Mouse (Mus musculus) limb, embryonic 14.5 days (tissue): ENCODE measurements around the gene Tmem8. TPM values are rescaled to one million over a fixed set of nuclear protein-coding genes. Genes with fewer than 3 reads are reported as not detected.

Source experiments
- ATAC-seq: fragments of 200-750 bp; cut with Nextera tagmentation; 2 replicates; pipeline ENCODE4 v1.8.0; 2017; ENCODE audit warnings: low read depth, moderate number of reproducible peaks, moderate TSS enrichment; ENCODE audit not compliant: low FRiP score
- DNase-seq: peaks from one replicate; pipeline ENCODE4 v3.0.0-alpha.2; 2015; ENCODE audit warnings: low spot score
- H3K27ac ChIP-seq: fragments of 300-500 bp; sonication (generic); replicated peaks from 2 replicates; pipeline ENCODE4 v1.5.1; 2014; ENCODE audit warnings: low read depth, mild to moderate bottlenecking, low read length, moderate library complexity, mixed read lengths
- H3K27me3 ChIP-seq: fragments of 300-500 bp; sonication (generic); 2 replicates; pipeline ENCODE4 v1.6.1; 2014; ENCODE audit warnings: low read length, mixed read lengths; ENCODE audit not compliant: control insufficient read depth, insufficient read depth
- H3K36me3 ChIP-seq: fragments of 300-500 bp; sonication (generic); 2 replicates; pipeline ENCODE4 v1.6.1; 2014; ENCODE audit warnings: mild to moderate bottlenecking, low read length, moderate library complexity, mixed read lengths; ENCODE audit not compliant: control insufficient read depth, insufficient read depth
- H3K4me1 ChIP-seq: fragments of 300-500 bp; sonication (generic); 2 replicates; pipeline ENCODE4 v1.6.1; 2014; ENCODE audit warnings: antibody characterized with exemption, low read length, mixed read lengths; ENCODE audit not compliant: control insufficient read depth, insufficient read depth
- H3K4me2 ChIP-seq: fragments of 300-500 bp; sonication (generic); replicated peaks from 2 replicates; pipeline ENCODE4 v1.6.1; 2014; ENCODE audit warnings: low read depth, mild to moderate bottlenecking, low read length, moderate library complexity; ENCODE audit not compliant: severe bottlenecking
- H3K4me3 ChIP-seq: fragments of 300-500 bp; sonication (generic); replicated peaks from 2 replicates; pipeline ENCODE4 v1.5.1; 2014; ENCODE audit warnings: low read length
- H3K9ac ChIP-seq: fragments of 300-500 bp; sonication (generic); 2 replicates; pipeline ENCODE4 v1.6.1; 2014; ENCODE audit warnings: mild to moderate bottlenecking, low read depth, low read length, moderate library complexity; ENCODE audit not compliant: severe bottlenecking
- H3K9me3 ChIP-seq: fragments of 300-500 bp; sonication (generic); 2 replicates; pipeline ENCODE4 v1.6.1; 2016; ENCODE audit warnings: low read length; ENCODE audit not compliant: control insufficient read depth
- POLR2A ChIP-seq: fragments of 200-500 bp; IDR thresholded peaks from 2 replicates; pipeline ENCODE4 v1.8.0; 2012; ENCODE audit warnings: inconsistent platforms, mild to moderate bottlenecking, moderate library complexity, borderline replicate concordance; ENCODE audit not compliant: insufficient read depth, insufficient read length; ENCODE audit errors: extremely low read depth
- WGBS: fragments of 180-500 bp; shearing (Covaris S2); extraction: QIAGEN DNeasy Blood & Tissue Kit; methylation state at CpG from one replicate; pipeline ENCODE4 v1.1.7; 2014; 5-methylcytosine and 5-hydroxymethylcytosine counted together
- polyA plus RNA-seq, 2 experiments: library from polyadenylated mRNA; depleted of rRNA in 1 of 2; stranded (reverse) in 1 of 2; unstranded in 1 of 2; fragments of >200 nt; fragmentation: Nextera tagmentation in 1 of 2; extraction: Ambion mirVana in 1 of 2; gene quantifications; 2 replicates each; pipeline versions ENCODE4 v1.2.1 to v1.2.3; 2012 to 2014

The Tmem8 gene
- polyA plus RNA-seq, 2 experiments, result 1.1 to 4.3 TPM

- ATAC-seq (peak; percentile 99), DNase-seq (peak; percentile 95)
- no peaks in the 10 kb centered on the region for H3K27me3 ChIP-seq
- peak within 1 kb of the TSS; percentile 93 for H3K27ac ChIP-seq
- peak within 1 kb of the TSS; percentile 95 for H3K9ac ChIP-seq
- H3K9me3 ChIP-seq, result no peaks in the 10 kb centered on the region
- H3K36me3 ChIP-seq, result peaks cover 11% of the 10 kb centered on the region
- peak; percentile 86 for TF ChIP-seq POLR2A
- H3K4me3 ChIP-seq, result peak within 1 kb of the TSS; percentile 92
- WGBS, result 0% methylated on average over 38 of the region's 42 CpGs
- H3K4me2 ChIP-seq, result peak within 1 kb of the TSS; percentile 82
- peaks cover 18% of the 10 kb centered on the region for H3K4me1 ChIP-seq
Observed at GRCm38 (mm10) chr17:26138239-26138836, 25.2 kb downstream of the Tmem8 start, which contains the start of gene Axin1. Gene Axin1, plus strand, starts transcription at chr17:26138688.

DNA sequence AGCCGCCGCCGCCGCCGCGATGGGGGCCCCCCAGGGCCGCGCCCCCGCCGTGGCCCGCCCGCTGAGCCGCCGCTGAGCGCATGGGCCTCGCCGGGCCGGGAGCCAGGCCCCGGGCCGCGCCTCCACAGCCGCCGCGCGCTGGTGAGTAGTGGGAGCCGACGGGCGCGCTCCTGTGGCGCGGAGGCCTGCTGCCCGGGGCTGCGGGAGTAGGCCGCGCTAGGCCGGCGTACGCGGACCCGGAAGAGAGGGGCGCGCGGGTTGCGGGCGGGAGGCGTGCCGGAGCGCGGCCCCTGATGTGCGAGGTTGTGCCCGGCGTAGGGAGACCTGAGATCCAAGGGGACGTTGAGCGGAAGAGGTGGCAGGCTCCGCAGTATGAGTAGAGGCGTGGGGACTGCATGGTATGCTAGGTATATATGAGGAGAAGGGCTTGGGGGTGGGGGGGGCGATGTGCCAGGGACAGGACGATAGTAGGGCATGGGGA, 25.8 kb downstream of the Tmem8 start:
- Histone ChIP-seq H3K36me3 (peaks cover 16% of the 10 kb centered on the region), H3K9me3 (no peaks in the 10 kb centered on the region), H3K4me1 (peaks cover 18% of the 10 kb centered on the region), H3K27me3 (no peaks in the 10 kb centered on the region), H3K27ac (peak overlapping the region; percentile 93), H3K9ac (peak overlapping the region; percentile 95), H3K4me2 (peak overlapping the region; percentile 82), H3K4me3 (peak overlapping the region; percentile 92)
- peak; percentile 45 for DNase-seq
- WGBS, result 1% methylated on average over 30 of the region's 58 CpGs
- TF ChIP-seq POLR2A, result no peak
- peak; percentile 46 for ATAC-seq

DNA sequence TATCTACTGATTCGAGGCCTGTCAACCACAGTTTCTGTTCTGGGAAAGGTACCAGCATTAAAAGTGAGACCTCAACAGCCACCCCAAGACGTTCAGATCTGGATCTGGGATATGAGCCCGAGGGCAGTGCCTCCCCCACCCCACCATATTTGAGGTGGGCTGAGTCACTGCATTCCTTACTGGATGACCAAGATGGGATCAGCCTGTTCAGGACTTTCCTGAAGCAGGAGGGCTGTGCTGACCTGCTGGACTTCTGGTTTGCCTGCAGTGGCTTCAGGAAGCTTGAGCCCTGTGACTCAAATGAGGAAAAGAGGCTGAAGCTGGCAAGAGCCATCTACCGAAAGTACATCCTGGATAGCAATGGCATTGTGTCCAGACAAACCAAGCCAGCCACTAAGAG, 29.7 kb downstream of the Tmem8 start:
- Histone ChIP-seq H3K9ac (no peak overlapping the region), H3K27me3 (no peaks in the 10 kb centered on the region), H3K27ac (no peak overlapping the region), H3K9me3 (no peaks in the 10 kb centered on the region), H3K4me3 (no peak overlapping the region), H3K4me2 (no peak overlapping the region), H3K36me3 (peaks cover 43% of the 10 kb centered on the region), H3K4me1 (peaks cover 17% of the 10 kb centered on the region)
- no peak for TF ChIP-seq POLR2A
- ATAC-seq (no peak), DNase-seq (no peak)
- WGBS, result 90% methylated on average over 4 of the region's 4 CpGs

- Histone ChIP-seq H3K4me2 (no peak overlapping the region), H3K9me3 (no peaks in the 10 kb centered on the region), H3K4me3 (no peak overlapping the region), H3K27me3 (no peaks in the 10 kb centered on the region), H3K9ac (no peak overlapping the region), H3K27ac (no peak overlapping the region), H3K4me1 (peaks cover 14% of the 10 kb centered on the region), H3K36me3 (peaks cover 48% of the 10 kb centered on the region)
- 93% methylated on average over 5 of the region's 5 CpGs for WGBS
- TF ChIP-seq POLR2A, result no peak
- ATAC-seq (no peak), DNase-seq (no peak)
Observed at GRCm38 (mm10) chr17:26143386-26143785, 30.3 kb downstream of the Tmem8 start.

GRCm38 (mm10) chr17:26149056-26149455, 36.0 kb downstream of the Tmem8 start:
- H3K27ac ChIP-seq, result no peak overlapping the region
- no peaks in the 10 kb centered on the region for H3K4me1 ChIP-seq
- no peaks in the 10 kb centered on the region for H3K27me3 ChIP-seq
- no peak for TF ChIP-seq POLR2A
- no peak overlapping the region for H3K4me3 ChIP-seq
- no peak overlapping the region for H3K9ac ChIP-seq
- no peak for ATAC-seq
- peaks cover 75% of the 10 kb centered on the region for H3K36me3 ChIP-seq
- no peak for DNase-seq
- H3K4me2 ChIP-seq, result no peak overlapping the region
- no peaks in the 10 kb centered on the region for H3K9me3 ChIP-seq
- 78% methylated on average over 2 of the region's 2 CpGs for WGBS
